Comparison of ENCODE assay signal across 8 mouse cellular contexts in genomic region chr8:3622119-3622518, GRCm38 (mm10). TPM values are rescaled to one million over a fixed set of nuclear protein-coding genes. Genes with fewer than 3 reads are reported as not detected.
DNase-seq lines count a peak whose midpoint lies in the region; ATAC-seq and TF ChIP-seq lines count a peak whose summit lies in the region.

No protein-coding gene starts in this region.

- 71% methylated on average over 8 of the region's 8 CpGs for WGBS in limb, embryonic 14.5 days
- 65% methylated on average over 8 of the region's 8 CpGs for WGBS in stomach, embryonic 16.5 days

- H3K27ac ChIP-seq in limb, embryonic 14.5 days (replicated peaks; ENCODE audit: low read depth, low read length) = no peak overlapping the region
- H3K27ac ChIP-seq in stomach, embryonic 16.5 days (ENCODE audit: low read length) = no peak overlapping the region

- DNase-seq in CD4-positive, CD25-positive, alpha-beta regulatory T cell, adult 2 months (ENCODE audit: low read depth, low spot score) = peak; percentile 6
- no peak for DNase-seq in limb, embryonic 14.5 days (ENCODE audit: low spot score)
- DNase-seq in frontal cortex, postnatal 25 days (ENCODE audit: low spot score in 2 of 2) = no peak

- no peaks in the 10 kb centered on the region for H3K27me3 ChIP-seq in megakaryocyte, embryonic 14.5 days (replicated peaks)
- H3K27me3 ChIP-seq in limb, embryonic 14.5 days (ENCODE audit: control insufficient read depth, insufficient read depth, low read length) = no peaks in the 10 kb centered on the region
- H3K27me3 ChIP-seq in stomach, embryonic 16.5 days (ENCODE audit: control insufficient read depth, insufficient read depth, low read length) = no peaks in the 10 kb centered on the region

- no peaks in the 10 kb centered on the region for H3K9me3 ChIP-seq in megakaryocyte, embryonic 14.5 days
- H3K9me3 ChIP-seq in limb, embryonic 14.5 days (ENCODE audit: control insufficient read depth, low read length) = no peaks in the 10 kb centered on the region
- no peaks in the 10 kb centered on the region for H3K9me3 ChIP-seq in stomach, embryonic 16.5 days (replicated peaks; ENCODE audit: control insufficient read depth, low read length)

- H3K4me2 ChIP-seq in limb, embryonic 14.5 days (replicated peaks; ENCODE audit: low read depth, low read length, severe bottlenecking) = peak overlapping the region; percentile 77
- peak overlapping the region; percentile 88 for H3K4me2 ChIP-seq in stomach, embryonic 16.5 days (ENCODE audit: low read depth, low read length)

- peaks cover 50% of the 10 kb centered on the region for H3K4me1 ChIP-seq in megakaryocyte, embryonic 14.5 days
- H3K4me1 ChIP-seq in limb, embryonic 14.5 days (ENCODE audit: control insufficient read depth, insufficient read depth, low read length) = peaks cover 5% of the 10 kb centered on the region
- H3K4me1 ChIP-seq in stomach, embryonic 16.5 days (ENCODE audit: control insufficient read depth, insufficient read depth, low read length) = peaks cover 12% of the 10 kb centered on the region

- ATAC-seq in CD4-positive, CD25-positive, alpha-beta regulatory T cell, adult 4 months = no peak
- no peak for ATAC-seq in megakaryocyte, adult 5-6 weeks (ENCODE audit: poor library complexity, severe bottlenecking)
- no peak for ATAC-seq in limb, embryonic 14.5 days (ENCODE audit: low FRiP score, low read depth)
- no peak for ATAC-seq in stomach, embryonic 16.5 days (ENCODE audit: insufficient read depth, low FRiP score)
- ATAC-seq in inflammation-experienced regulatory T-cells, adult 6 months = no peak

- H3K4me3 ChIP-seq in megakaryocyte, embryonic 14.5 days (replicated peaks) = peak overlapping the region; percentile 98
- H3K4me3 ChIP-seq in limb, embryonic 14.5 days (replicated peaks; ENCODE audit: low read length) = peak overlapping the region; percentile 82
- peak overlapping the region; percentile 95 for H3K4me3 ChIP-seq in stomach, embryonic 16.5 days (replicated peaks; ENCODE audit: low read length)

- no peak for TF ChIP-seq POLR2A in limb, embryonic 14.5 days (IDR thresholded peaks at IDR 0.05; ENCODE audit: borderline replicate concordance, extremely low read depth, insufficient read depth, insufficient read length)

- H3K9ac ChIP-seq in limb, embryonic 14.5 days (ENCODE audit: low read depth, low read length, severe bottlenecking) = peak overlapping the region; percentile 63
- H3K9ac ChIP-seq in stomach, embryonic 16.5 days (ENCODE audit: low read length) = peak overlapping the region; percentile 81; the same call in 1 of the 2 replicates

- H3K36me3 ChIP-seq in megakaryocyte, embryonic 14.5 days (replicated peaks; ENCODE audit: low read length) = peaks cover 59% of the 10 kb centered on the region
- H3K36me3 ChIP-seq in limb, embryonic 14.5 days (ENCODE audit: control insufficient read depth, insufficient read depth, low read length) = peaks cover 17% of the 10 kb centered on the region
- H3K36me3 ChIP-seq in stomach, embryonic 16.5 days (ENCODE audit: control insufficient read depth, insufficient read depth, low read length) = peaks cover 11% of the 10 kb centered on the region; the same call in 1 of the 2 replicates

RNA-seq across cellular contexts. Expression of gene Pet100, which starts 0.8 kb away (rescaled TPM):
- 100 to 1,000 TPM in 1 of 2 experiments, 10 to 100 TPM in 1; 84.8 to 145 TPM for polyA plus RNA-seq in CD4-positive, CD25-positive, alpha-beta regulatory T cell, adult 4 months (2017; shearing (Covaris generic))
- polyA plus RNA-seq in megakaryocyte, embryonic 14.5 days (2012; ENCODE audit: insufficient read depth, low replicate concordance) = 58.2 and 85.9 TPM in 2 replicates
- 145 and 169 TPM in 2 replicates for total RNA-seq in megakaryocyte, adult 5-6 weeks (2015)
- total RNA-seq in megakaryocyte, adult 5-6 weeks (2017) = 244 and 284 TPM in 2 replicates
- polyA plus RNA-seq in limb, embryonic 14.5 days (2012; rRNA removed) = 24.2 and 55.4 TPM in 2 replicates
- polyA plus RNA-seq in limb, embryonic 14.5 days (2014; fragmentation: Nextera tagmentation; extraction: Ambion mirVana) = 94.5 and 98.3 TPM in 2 replicates
- 91.3 and 106 TPM in 2 replicates for polyA plus RNA-seq in stomach, embryonic 16.5 days (2015; fragmentation: Nextera tagmentation; extraction: Ambion mirVana)
- 100 to 1,000 TPM; 122 to 150 (median 138) TPM for polyA plus RNA-seq in inflammation-experienced regulatory T-cells, adult 6 months (2017; shearing (Covaris generic))

RNA-seq across cellular contexts. Expression of gene Xab2, which starts 1.0 kb away (rescaled TPM):
- 100 to 1,000 TPM in 1 of 2 experiments, 10 to 100 TPM in 1; 87.5 to 131 TPM for polyA plus RNA-seq in CD4-positive, CD25-positive, alpha-beta regulatory T cell, adult 4 months (2017; shearing (Covaris generic))
- polyA plus RNA-seq in megakaryocyte, embryonic 14.5 days (2012; ENCODE audit: insufficient read depth, low replicate concordance) = 35.4 and 48.4 TPM in 2 replicates
- total RNA-seq in megakaryocyte, adult 5-6 weeks (2015) = 13.2 and 17.4 TPM in 2 replicates
- 43.0 and 44.1 TPM in 2 replicates for total RNA-seq in megakaryocyte, adult 5-6 weeks (2017)
- polyA plus RNA-seq in limb, embryonic 14.5 days (2012; rRNA removed) = 69.5 and 79.7 TPM in 2 replicates
- 46.7 and 51.1 TPM in 2 replicates for polyA plus RNA-seq in limb, embryonic 14.5 days (2014; fragmentation: Nextera tagmentation; extraction: Ambion mirVana)
- 50.8 and 60.3 TPM in 2 replicates for polyA plus RNA-seq in stomach, embryonic 16.5 days (2015; fragmentation: Nextera tagmentation; extraction: Ambion mirVana)
- 10 to 100 TPM; 58.7 to 87.4 (median 83.2) TPM for polyA plus RNA-seq in inflammation-experienced regulatory T-cells, adult 6 months (2017; shearing (Covaris generic))

RNA-seq across cellular contexts. Expression of gene Pcp2, which starts 3.2 kb away (rescaled TPM):
- not detected for polyA plus RNA-seq in CD4-positive, CD25-positive, alpha-beta regulatory T cell, adult 4 months (2017; shearing (Covaris generic))
- polyA plus RNA-seq in megakaryocyte, embryonic 14.5 days (2012; ENCODE audit: insufficient read depth, low replicate concordance) = 11.1 TPM in 1 of 2 replicates, not detected in the other
- not detected in 2 replicates for total RNA-seq in megakaryocyte, adult 5-6 weeks (2015)
- total RNA-seq in megakaryocyte, adult 5-6 weeks (2017) = not detected in 2 replicates
- not detected in 2 replicates for polyA plus RNA-seq in limb, embryonic 14.5 days (2012; rRNA removed)
- 0.14 TPM in 1 of 2 replicates, not detected in the other for polyA plus RNA-seq in limb, embryonic 14.5 days (2014; fragmentation: Nextera tagmentation; extraction: Ambion mirVana)
- polyA plus RNA-seq in stomach, embryonic 16.5 days (2015; fragmentation: Nextera tagmentation; extraction: Ambion mirVana) = 0.19 TPM in 1 of 2 replicates, not detected in the other
- not detected for polyA plus RNA-seq in inflammation-experienced regulatory T-cells, adult 6 months (2017; shearing (Covaris generic))

RNA-seq across cellular contexts. Expression of gene Stxbp2, which starts 8.6 kb away (rescaled TPM):
- 100 to 1,000 TPM; 190 to 257 TPM for polyA plus RNA-seq in CD4-positive, CD25-positive, alpha-beta regulatory T cell, adult 4 months (2017; shearing (Covaris generic))
- 533 and 675 TPM in 2 replicates for polyA plus RNA-seq in megakaryocyte, embryonic 14.5 days (2012; ENCODE audit: insufficient read depth, low replicate concordance)
- total RNA-seq in megakaryocyte, adult 5-6 weeks (2015) = 160 and 188 TPM in 2 replicates
- 148 and 205 TPM in 2 replicates for total RNA-seq in megakaryocyte, adult 5-6 weeks (2017)
- polyA plus RNA-seq in limb, embryonic 14.5 days (2012; rRNA removed) = 61.6 and 88.2 TPM in 2 replicates
- 29.1 and 31.7 TPM in 2 replicates for polyA plus RNA-seq in limb, embryonic 14.5 days (2014; fragmentation: Nextera tagmentation; extraction: Ambion mirVana)
- polyA plus RNA-seq in stomach, embryonic 16.5 days (2015; fragmentation: Nextera tagmentation; extraction: Ambion mirVana) = 121 and 144 TPM in 2 replicates
- polyA plus RNA-seq in inflammation-experienced regulatory T-cells, adult 6 months (2017; shearing (Covaris generic)) = 100 to 1,000 TPM; 180 to 262 (median 191) TPM

RNA-seq across cellular contexts. Expression of gene Retn, which starts 33.5 kb away (rescaled TPM):
- not detected for polyA plus RNA-seq in CD4-positive, CD25-positive, alpha-beta regulatory T cell, adult 4 months (2017; shearing (Covaris generic))
- polyA plus RNA-seq in megakaryocyte, embryonic 14.5 days (2012; ENCODE audit: insufficient read depth, low replicate concordance) = 0.39 TPM in 1 of 2 replicates, not detected in the other
- total RNA-seq in megakaryocyte, adult 5-6 weeks (2015) = 0.22 TPM in 1 of 2 replicates, not detected in the other
- 0.45 and 0.59 TPM in 2 replicates for total RNA-seq in megakaryocyte, adult 5-6 weeks (2017)
- 0.08 and 0.35 TPM in 2 replicates for polyA plus RNA-seq in limb, embryonic 14.5 days (2012; rRNA removed)
- polyA plus RNA-seq in limb, embryonic 14.5 days (2014; fragmentation: Nextera tagmentation; extraction: Ambion mirVana) = not detected in 2 replicates
- not detected in 2 replicates for polyA plus RNA-seq in stomach, embryonic 16.5 days (2015; fragmentation: Nextera tagmentation; extraction: Ambion mirVana)
- polyA plus RNA-seq in inflammation-experienced regulatory T-cells, adult 6 months (2017; shearing (Covaris generic)) = not detected
